Mouse (Mus musculus) adrenal gland, adult 2 months (tissue): ENCODE results near the gene Gnptg. TPM values are rescaled to one million over a fixed set of nuclear protein-coding genes. Genes with fewer than 3 reads are reported as not detected.
"Not testable (repeated sequence)": the region's sequence is repeated elsewhere in the genome, so short reads cannot be mapped to it uniquely, and the experiment has no call there.

Source experiments
- DNase-seq: peaks from one replicate; pipeline ENCODE4 v3.0.0; 2021
- polyA plus RNA-seq: library from polyadenylated mRNA; depleted of rRNA; stranded (reverse); fragments of >200 nt; gene quantifications from 2 replicates; pipeline ENCODE4 v1.2.3, GENCODE M21; 2012
- total RNA-seq, 2 experiments: library from RNA; stranded (reverse); gene quantifications; 2 replicates each; pipeline ENCODE4 v1.2.3; 2021

Gene Gnptg
- total and polyA plus RNA-seq, 3 experiments = 40.0 to 50.6 (median 50.4) TPM

DNA sequence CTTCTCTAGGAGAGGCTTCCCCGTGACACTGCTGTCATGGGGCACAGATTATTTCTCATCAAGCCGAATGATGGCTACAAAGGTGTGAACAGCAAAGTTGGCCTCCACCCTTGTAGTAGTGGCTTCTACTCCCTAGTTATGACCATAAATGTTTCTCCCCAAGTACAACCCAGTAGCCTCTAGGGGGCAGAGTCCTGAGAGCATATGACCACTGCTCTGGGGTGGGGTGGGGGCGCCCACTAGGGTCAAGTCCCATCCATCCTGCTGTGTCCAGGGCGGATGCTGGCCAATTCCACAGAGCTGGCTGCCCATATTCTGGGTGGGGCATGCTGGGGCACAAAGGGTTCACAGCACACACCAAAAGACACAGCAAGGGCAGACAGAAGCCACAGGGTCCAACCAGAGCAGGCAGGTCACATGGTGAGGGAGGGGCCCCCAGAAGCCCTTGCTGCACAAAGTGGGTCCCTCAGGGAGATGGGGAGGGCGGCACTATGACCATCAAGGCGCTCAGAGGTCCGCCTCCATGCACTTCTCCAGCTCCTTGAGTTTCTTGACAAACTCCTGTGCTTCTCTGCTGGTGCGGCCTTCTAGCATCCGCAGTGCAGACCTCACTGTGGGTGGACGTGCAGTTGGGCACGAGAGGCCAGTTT lies 3.3 kb upstream of the Gnptg start:
- DNase-seq = no peak

- DNase-seq = no peak
Measured at GRCm38 (mm10) chr17:25235635-25236034, 4.3 kb downstream of the Gnptg start.

GRCm38 (mm10) chr17:25231621-25232020 lies 8.3 kb downstream of the Gnptg start:
- DNase-seq = not testable (repeated sequence)

DNA sequence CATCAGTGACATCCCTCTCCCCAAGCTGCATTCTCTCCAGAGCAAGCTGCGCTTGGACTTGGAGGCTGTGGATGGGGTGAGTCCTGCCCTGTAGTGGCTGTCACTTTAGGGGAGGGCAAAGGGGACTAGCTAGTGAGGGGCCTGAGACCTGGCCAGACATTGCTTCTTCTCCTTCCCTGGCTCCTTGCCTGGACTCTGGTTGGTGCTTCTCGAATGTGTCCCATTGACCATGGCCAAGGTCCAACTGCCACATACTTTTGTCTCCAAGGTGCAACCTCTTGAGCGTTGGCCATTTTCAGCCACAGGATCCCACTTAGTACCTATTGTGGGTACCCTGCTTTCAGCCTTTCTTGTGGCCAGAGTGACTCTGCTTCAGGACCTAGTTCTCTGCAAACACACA lies 9.2 kb downstream of the Gnptg start:
- DNase-seq = no peak

DNA sequence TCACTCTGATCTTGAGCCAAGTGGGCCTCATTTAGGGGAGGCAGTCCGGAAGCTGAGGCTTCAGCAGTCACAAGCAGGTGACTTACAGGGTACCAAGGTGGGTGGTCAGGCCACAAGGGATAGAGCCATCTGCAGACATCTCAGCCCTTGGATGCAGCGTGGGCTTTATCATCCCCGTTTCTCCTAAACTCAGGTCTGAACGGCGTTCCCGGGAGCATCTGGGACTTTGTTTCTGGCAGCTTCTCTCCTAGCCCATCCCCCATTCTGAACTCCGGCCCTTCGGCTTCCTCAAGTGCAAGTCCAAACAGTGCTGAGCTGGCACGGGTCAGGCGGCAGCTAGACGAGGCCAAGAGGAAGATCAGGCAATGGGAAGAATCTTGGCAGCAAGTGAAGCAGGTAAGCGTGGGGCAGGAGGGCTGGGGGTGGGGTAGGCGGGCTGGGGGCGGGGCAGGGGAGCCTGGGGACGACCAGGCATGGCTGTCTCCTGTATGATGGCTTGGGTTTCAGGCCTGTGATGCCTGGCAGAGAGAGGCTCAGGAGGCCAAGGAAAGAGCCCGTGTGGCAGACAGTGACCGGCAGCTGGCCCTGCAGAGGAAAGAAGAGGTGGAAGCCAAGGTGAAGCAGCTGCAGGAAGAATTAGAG lies 9.8 kb downstream of the Gnptg start:
- not testable (repeated sequence) for DNase-seq

DNA sequence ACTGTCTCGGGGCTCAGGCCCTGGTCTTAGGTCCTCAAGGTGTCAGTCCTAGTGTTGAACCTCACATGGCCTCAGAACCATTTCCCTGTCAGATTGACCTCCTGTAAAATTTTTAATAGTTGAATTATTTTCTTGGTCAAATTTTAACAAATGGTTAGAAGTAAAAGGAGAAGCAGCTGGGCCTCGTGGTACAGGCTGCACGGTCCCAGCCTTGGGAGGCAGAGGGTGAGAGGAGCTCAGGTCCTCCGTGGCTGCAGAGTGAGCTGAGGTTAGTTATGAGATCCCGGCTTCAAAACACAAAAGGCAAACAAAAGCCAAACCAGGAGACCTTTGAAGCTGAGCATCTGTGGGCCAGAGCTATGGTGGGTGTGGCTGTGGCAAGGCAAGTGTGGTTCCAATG lies 11.9 kb downstream of the Gnptg start:
- no peak for DNase-seq

DNA sequence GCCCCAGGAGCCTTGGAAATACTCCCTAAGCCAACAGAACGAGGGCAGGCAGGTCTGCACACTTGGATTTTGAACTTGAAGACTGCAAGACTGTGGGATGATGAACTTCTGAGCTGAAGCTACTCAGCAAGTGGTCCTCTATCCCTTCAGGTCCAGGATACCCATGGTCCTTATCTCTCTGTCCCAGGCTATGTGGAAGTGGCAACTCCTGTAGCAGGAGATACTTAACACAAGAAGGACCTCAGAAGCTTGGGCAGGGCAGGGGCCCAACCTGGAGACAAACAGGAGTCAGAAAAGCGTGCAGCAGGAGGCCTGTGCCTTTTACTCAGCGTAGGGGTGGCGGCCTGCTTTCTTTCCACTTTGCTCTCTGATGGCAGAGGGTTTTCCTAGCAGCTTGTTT lies 14.3 kb downstream of the Gnptg start:
- DNase-seq = no peak

DNA sequence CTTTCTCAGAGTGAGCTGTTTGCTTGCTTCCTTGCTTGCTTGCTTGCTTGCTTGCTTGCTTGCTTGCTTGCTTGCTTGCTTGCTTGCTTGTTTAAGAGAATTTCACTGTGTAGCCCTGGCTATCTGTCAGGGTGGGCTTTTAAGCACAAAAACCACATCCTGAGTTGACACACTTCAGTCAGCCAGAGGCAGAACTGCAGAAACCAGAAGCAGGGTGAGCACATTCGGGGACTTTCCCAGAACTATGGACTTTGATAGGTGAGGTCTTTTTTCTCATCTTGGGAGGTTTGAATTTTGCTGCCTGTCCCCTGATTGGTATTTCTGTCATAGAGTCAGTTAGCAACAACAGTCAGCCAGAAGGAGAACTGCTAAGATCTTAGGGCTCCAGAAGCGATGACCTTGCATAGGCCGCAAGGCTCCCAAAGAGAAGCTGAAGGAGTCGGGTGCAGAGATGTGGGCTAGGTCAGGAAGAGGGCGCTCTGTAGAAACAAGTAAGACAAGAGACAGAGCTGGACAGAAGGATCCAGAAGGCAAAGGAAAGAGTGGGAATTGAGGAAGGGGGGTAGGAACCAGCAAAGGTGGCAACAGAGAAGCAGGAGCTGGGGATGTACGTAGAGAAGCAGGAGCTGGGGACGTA lies 15.2 kb downstream of the Gnptg start:
- DNase-seq = no peak

GRCm38 (mm10) chr17:25222951-25223601 lies 16.8 kb downstream of the Gnptg start:
- DNase-seq = no peak

GRCm38 (mm10) chr17:25222504-25222940 lies 17.4 kb downstream of the Gnptg start:
- DNase-seq = peak; percentile 35

DNA sequence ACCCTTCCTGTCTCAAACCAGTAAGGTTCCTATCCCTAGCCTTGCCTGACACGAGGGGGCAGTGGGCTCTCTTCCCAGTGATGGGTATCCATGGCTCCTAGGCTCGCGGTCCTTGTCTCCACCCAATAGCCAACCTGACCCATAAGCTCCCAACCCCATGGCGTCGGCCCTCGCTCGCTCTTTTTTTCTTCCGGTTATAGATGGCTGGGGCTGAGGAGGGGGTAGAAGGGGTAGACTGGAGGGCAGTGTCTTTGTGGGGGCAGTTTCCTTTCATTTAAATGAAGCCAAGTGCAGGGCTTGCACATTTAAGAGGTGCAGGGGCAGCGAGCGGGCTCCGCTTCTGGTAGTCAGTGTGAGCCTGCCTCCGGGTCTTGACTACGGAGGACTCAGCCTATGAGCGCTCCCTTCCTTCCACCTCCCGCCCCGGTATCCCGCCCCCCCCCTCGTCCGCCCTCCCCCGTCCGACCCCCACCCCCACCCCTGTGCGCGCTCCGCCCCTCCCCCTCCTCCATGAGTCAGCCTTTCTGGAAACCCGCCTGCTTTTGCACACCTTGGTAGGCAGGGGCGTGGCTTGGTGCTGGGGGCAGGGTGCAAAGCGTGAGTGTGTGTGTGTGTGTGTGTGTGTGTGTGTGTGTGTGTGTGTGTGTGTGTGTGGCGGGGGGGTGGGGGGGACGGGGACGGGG lies 18.0 kb downstream of the Gnptg start:
- peak; percentile 79 for DNase-seq

DNA sequence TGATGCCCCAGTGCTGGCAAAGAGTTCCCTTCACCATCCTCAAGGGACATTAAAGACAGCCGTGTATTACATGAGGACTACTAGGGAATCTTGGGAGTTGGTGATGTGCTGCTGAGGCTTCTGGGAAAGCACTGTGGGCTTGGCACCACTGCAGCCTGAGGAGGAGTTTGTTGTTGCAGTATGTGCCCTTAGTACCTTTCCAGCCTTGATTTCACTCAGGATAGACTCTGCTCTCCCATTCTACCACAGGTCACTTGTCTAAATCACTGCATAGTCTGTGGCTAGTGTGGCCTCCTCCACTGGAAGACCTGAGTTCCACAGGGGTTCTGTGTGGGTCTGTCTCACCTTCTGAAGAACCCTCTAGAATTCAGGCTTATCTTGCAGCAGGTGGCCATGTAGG lies 19.2 kb downstream of the Gnptg start:
- DNase-seq = no peak

DNA sequence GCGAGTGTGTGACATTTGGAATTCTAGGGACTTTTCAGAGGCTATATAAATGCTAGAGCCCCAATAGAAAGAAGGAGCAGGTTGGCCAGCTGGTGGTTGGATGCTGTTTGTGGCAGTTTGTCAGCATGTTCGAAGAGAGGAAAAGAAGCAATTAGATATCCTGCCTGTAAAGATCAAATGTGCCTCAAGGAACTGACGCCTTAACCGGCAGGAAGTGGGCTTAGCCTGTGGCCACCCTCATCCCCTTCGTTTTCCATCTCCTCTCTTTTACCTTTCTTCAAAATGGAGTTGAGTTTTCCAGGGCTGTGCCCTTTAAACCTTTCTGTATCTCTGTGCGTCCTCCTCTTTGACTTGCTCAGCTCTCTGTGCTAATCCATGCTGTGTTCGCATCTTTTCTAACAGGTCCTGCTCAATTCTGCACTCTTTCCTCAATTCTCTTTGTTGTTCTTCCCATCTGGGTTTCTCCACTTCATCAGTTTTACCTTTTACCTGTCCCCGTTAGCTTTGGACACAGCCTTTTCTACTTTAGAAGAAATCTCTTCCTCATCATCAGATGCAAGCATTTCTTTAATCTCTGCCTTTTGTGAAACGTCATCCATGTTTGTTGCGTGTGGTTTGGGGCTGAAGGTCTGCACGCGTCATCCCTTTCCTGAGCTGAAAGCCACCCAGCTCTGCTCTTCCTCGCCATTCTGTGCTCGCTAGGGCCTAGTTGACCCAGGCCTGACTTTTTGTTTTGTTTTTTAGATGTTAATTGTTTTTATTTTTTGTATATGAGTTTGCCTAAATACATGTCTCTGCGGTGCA lies 20.2 kb downstream of the Gnptg start:
- DNase-seq = no peak

DNA sequence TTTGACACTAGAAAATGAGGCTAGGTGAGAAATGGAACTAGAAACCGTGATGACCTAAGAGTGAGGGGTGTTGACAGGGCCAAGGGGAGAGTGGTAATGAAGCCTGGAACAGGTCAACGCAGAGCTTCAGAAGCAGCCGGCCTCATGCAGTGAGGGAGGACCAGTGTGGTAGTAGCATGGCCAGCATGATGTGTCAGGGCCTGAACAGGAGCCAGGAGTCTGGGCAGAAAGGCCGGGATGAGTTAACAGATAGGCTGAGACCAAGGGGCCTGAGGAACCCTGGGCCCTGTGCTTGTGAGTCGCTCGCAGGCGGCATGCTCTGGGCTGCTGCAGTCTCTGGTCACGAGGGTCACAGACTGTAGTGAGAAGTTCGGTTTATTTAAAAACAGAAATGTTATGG lies 21.0 kb downstream of the Gnptg start:
- DNase-seq = no peak

- no peak for DNase-seq
Measured at GRCm38 (mm10) chr17:25215431-25215830, 24.5 kb downstream of the Gnptg start.

DNA sequence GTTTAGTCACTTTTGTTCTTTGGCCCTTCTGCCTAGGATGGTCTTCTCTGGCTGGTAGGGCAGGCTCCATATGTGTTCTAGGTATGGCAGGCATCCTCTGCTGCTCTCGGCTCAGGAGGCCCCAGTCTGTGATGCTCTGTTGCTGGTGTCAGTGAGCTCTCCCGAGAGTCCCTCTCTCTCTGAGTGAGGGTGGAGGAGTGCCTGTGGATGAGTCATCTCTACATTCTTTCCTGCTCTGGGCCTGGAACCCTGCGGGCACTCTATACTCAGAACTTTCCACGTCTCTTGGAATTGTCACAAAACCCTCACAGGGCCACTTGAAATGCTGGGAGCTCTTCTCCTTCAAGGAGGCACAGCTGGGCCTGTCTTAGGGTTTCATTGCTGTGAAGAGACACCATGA lies 28.2 kb downstream of the Gnptg start:
- DNase-seq = peak; percentile 24

DNA sequence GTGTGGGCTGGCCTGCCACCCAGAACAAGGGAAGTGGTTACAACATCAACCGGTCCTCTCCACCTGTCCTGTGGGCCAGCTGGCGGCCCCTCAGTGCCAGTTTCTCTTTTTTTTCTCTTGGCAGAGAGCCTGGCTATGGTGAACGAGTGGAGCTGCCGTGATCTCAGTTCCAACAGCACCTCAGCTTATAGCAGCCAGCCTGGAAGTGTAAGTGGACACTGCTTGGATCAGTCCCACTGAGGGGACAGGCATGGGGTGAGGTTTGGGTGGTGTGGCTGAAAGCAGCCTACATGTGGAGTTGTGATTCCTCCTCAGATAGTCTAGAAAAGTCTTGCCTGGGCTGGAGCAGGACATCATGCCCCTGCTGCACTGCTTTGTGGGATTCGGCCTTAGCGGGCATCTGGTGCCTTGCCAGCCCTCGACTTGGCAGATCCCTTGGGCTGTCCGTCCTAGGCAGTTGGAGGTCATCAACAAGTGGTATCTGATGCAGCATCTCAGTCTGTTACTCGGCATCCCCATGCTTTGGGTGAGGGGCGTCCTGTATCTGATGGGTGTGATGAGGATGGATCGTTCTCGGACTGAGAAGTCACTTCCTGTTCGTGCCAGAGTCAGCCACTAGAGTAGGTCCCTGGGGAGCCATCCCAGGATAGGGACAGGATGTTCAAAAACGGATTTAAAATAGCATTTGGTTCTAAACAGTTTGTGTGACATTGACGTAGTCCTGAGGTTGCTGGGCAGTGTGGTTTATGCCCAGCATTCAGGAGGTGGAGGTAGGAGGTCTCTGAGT lies 29.1 kb downstream of the Gnptg start:
- no peak for DNase-seq

DNA sequence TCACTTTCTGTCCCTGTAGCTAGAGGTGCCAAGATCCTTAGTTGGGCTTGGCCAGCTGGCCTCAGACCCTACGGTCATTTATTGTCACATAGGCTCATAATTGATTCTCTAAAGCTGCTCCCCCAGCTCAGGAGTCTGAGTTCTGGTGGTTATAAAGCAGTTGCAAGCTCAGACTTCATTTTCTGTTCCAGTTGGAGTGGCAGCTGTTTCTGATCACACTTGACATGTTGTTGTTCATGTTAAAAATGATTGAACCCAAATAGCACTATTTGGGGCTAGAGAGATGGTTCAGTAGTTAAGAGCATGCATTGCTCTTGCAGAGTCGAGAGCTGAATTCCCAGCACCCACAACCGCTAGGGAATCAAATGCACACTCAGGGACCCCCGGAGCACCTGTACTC lies 29.9 kb downstream of the Gnptg start:
- DNase-seq = no peak

DNA sequence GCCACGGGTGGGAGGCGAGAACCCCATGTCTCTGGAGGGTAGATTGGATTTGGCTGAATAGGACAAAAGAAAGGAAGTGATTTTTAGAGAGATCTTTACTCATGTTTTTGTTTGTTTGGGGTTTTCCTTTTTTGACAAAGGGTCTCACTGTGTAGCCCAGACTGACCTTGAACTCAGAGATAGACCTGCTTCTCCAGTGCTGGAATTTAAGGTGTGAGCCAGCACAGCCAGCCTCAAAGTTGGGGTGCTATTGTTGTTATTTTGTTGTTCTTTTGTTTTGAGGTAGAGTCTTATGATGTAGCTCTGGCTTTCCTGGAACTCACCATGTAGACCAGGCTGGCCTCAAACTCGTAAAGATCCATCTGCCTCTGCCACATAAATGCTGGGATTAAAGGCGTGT lies 37.5 kb downstream of the Gnptg start:
- no peak for DNase-seq

- DNase-seq = no peak
Measured at GRCm38 (mm10) chr17:25189091-25189490, 50.8 kb downstream of the Gnptg start.
